Mouse (Mus musculus): ENCODE measurements at regions not wholly inside any gene's neighbourhood (a gene's known extent, or its start where the extent isn't known, plus 50 kb on each side); places are given as distances from the start of the nearest gene placed in this dataset.

DNA sequence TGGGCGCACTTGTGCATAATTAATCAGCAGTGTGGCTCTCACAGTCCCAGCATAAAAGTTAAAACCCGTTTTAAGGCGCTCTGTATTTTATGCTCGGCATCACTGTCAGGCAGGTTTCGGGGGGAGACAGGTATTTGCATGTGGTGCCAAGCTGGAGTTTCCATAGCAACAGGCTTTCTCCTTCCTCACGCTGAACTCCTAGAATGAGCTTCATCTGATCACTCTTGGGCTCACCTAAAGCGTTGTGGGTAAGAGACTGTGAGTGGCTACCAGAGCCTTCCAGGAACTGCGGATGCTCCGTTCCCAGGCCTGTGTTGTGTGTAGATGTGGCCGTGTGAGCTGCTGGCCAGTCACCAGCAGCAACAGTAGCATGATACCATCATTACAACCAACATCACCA is 161.5 kb downstream of the Ajap1 start:
- TF ChIP-seq EP300 (IDR thresholded peaks at IDR 0.05; ENCODE audit: low read depth) (no peak), CTCF (IDR thresholded peaks at IDR 0.05; ENCODE audit: low read depth) (no peak)

All from heart, postnatal 0 days (tissue).